Mouse (Mus musculus) liver, adult (tissue): ENCODE measurements around the gene Gm21773.
"Not testable (repeated sequence)": the region's sequence is repeated elsewhere in the genome, so short reads cannot be mapped to it uniquely, and the experiment has no call there.

Experiments used
- GATA4 ChIP-seq: IDR thresholded peaks from 2 replicates; pipeline ENCODE4 v1.6.1; 2014; ENCODE audit warnings: mild to moderate bottlenecking, low read length; ENCODE audit not compliant: insufficient replicate concordance

The Gm21773 gene

DNA sequence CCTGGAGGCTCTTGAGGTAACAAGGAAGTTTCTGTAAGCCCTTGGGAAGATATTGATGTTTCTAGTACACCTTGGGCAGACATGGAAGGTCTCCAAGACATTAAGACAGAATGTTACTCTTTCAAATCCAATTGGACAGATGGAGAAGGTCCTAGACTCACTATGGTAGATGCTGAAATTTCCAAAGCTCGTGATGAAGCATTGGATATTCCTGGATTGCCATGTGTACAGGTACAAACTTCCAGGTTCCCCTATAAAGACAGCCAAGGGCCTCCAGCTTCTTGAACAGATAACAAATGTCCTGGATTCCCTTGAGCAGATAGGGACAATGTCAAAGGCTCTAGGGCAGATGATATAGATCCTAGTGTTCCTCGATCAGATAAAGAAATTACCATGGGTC, at the start of gene Gm21773:
TSS of gene Gm21773 (minus strand) at position 101 of the 400 bp plus-strand sequence.
- TF ChIP-seq GATA4 = not testable (repeated sequence)
